Mouse (Mus musculus) kidney, postnatal 0 days (tissue): ENCODE results near the gene Ttc30a2. TPM values are rescaled to one million over a fixed set of nuclear protein-coding genes. Genes with fewer than 3 reads are reported as not detected.

ENCODE experiments used
- ATAC-seq: fragments of 200-750 bp; cut with Nextera tagmentation; replicated peaks from 2 replicates; pipeline ENCODE4 v1.8.0; 2017; ENCODE audit warnings: low read depth, moderate number of reproducible peaks, moderate TSS enrichment, moderate library complexity; ENCODE audit not compliant: low FRiP score
- DNase-seq: peaks from one replicate; pipeline ENCODE4 v3.0.0-alpha.2; 2016; ENCODE audit warnings: low spot score
- H3K27ac ChIP-seq: fragments of 300-500 bp; sonication (generic); 2 replicates; pipeline ENCODE4 v1.5.1; 2014; ENCODE audit warnings: mild to moderate bottlenecking
- H3K27me3 ChIP-seq: fragments of 300-500 bp; sonication (generic); 2 replicates; pipeline ENCODE4 v1.6.1; 2014; ENCODE audit warnings: low read length, mixed read lengths; ENCODE audit not compliant: insufficient read depth
- H3K36me3 ChIP-seq: fragments of 300-500 bp; sonication (generic); 2 replicates; pipeline ENCODE4 v1.6.1; 2014; ENCODE audit warnings: low read length, mixed read lengths; ENCODE audit not compliant: insufficient read depth
- H3K4me1 ChIP-seq: fragments of 300-500 bp; sonication (generic); replicated peaks from 2 replicates; pipeline ENCODE4 v1.6.1; 2014; ENCODE audit warnings: antibody characterized with exemption, low read length, mixed read lengths; ENCODE audit not compliant: insufficient read depth
- H3K4me2 ChIP-seq: fragments of 300-500 bp; sonication (generic); 2 replicates; pipeline ENCODE4 v1.6.1; 2014; ENCODE audit warnings: mild to moderate bottlenecking, low read length, moderate library complexity, mixed read lengths
- H3K4me3 ChIP-seq: fragments of 300-500 bp; sonication (generic); replicated peaks from 2 replicates; pipeline ENCODE4 v1.5.1; 2014; ENCODE audit warnings: low read depth, low read length
- H3K9ac ChIP-seq: fragments of 300-500 bp; sonication (generic); 2 replicates; pipeline ENCODE4 v1.6.1; 2014; ENCODE audit warnings: low read depth, low read length
- H3K9me3 ChIP-seq: fragments of 300-500 bp; sonication (generic); replicated peaks from 2 replicates; pipeline ENCODE4 v1.6.1; 2016; ENCODE audit warnings: low read length, inconsistent platforms, mixed read lengths
- CTCF ChIP-seq: IDR thresholded peaks from 2 replicates; pipeline ENCODE4 v1.5.1; 2016; ENCODE audit warnings: antibody characterized with exemption, low read depth, mild to moderate bottlenecking, moderate library complexity
- WGBS: fragments of 180-500 bp; shearing (Covaris S2); extraction: QIAGEN DNeasy Blood & Tissue Kit; methylation state at CpG from one replicate; pipeline ENCODE4 v1.1.7; 2014; 5-methylcytosine and 5-hydroxymethylcytosine counted together
- polyA plus RNA-seq: library from polyadenylated mRNA; unstranded; fragments of >200 nt; fragmentation: Nextera tagmentation; extraction: Ambion mirVana; gene quantifications from 2 replicates; pipeline ENCODE4 v1.2.1, GENCODE M21; 2015

Ttc30a2 gene
- polyA plus RNA-seq, 1 experiment from 2014 or later = 0.51 TPM

DNA sequence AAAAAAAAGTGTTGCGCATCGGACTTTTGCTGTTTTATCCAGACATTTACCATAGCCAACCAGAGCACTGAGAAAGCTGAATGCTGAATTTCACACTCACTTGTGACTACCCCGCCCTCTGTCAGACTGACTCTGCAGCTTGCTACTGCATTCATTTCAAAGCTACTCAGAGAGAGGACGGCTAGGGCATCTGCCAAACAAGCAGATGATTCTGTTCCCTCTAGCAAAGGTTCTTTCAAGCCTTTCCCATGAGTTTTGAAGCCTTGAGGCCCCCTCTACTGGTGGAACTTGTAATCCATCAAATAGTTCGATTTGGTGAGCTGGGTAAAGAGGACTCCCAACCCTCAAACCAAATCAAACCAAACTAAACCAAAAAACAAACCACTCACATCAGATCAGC lies 13.0 kb downstream of the Ttc30a2 start:
- peak; percentile 89 for DNase-seq
- peak overlapping the region; percentile 51 for H3K4me2 ChIP-seq
- no peaks in the 10 kb centered on the region for H3K36me3 ChIP-seq
- no peaks in the 10 kb centered on the region for H3K9me3 ChIP-seq
- peak overlapping the region; percentile 18; the same call in 1 of the 2 replicates for H3K4me3 ChIP-seq
- H3K9ac ChIP-seq = 0 out of 2 replicates have a peak overlapping the region, but pooled peaks have one; percentile 36
- peaks cover 15% of the 10 kb centered on the region for H3K4me1 ChIP-seq
- no peak overlapping the region for H3K27ac ChIP-seq
- TF ChIP-seq CTCF = peak; percentile 75
- ATAC-seq = no peak
- H3K27me3 ChIP-seq = no peaks in the 10 kb centered on the region
- WGBS = 17% methylated on average over 5 of the region's 5 CpGs

GRCm38 (mm10) chr2:75964512-75964911 lies 13.5 kb downstream of the Ttc30a2 start:
- Histone ChIP-seq H3K4me1 (peaks cover 16% of the 10 kb centered on the region), H3K4me3 (peak overlapping the region; percentile 18; the same call in 1 of the 2 replicates), H3K9ac (0 out of 2 replicates have a peak overlapping the region, but pooled peaks have one; percentile 36), H3K36me3 (no peaks in the 10 kb centered on the region), H3K9me3 (no peaks in the 10 kb centered on the region), H3K27ac (no peak overlapping the region), H3K27me3 (no peaks in the 10 kb centered on the region), H3K4me2 (peak overlapping the region; percentile 51)
- peak; percentile 87 for DNase-seq
- peak; percentile 75 for TF ChIP-seq CTCF
- 11% methylated on average over 14 of the region's 14 CpGs for WGBS
- ATAC-seq = no peak; the same call in 1 of the 2 replicates

- ATAC-seq (no peak), DNase-seq (no peak)
- 68% methylated on average over 5 of the region's 5 CpGs for WGBS
- Histone ChIP-seq H3K9me3 (no peaks in the 10 kb centered on the region), H3K27me3 (no peaks in the 10 kb centered on the region), H3K4me3 (no peak overlapping the region), H3K4me1 (peaks cover 20% of the 10 kb centered on the region), H3K36me3 (no peaks in the 10 kb centered on the region), H3K9ac (no peak overlapping the region), H3K4me2 (peak overlapping the region; percentile 51; the same call in 1 of the 2 replicates), H3K27ac (no peak overlapping the region)
- TF ChIP-seq CTCF = no peak
Observed at GRCm38 (mm10) chr2:75964051-75964450, 13.9 kb downstream of the Ttc30a2 start.

GRCm38 (mm10) chr2:75963211-75963840 lies 14.6 kb downstream of the Ttc30a2 start:
- no peak for ATAC-seq
- Histone ChIP-seq H3K9ac (0 out of 2 replicates have a peak overlapping the region, but pooled peaks have one; percentile 13), H3K36me3 (no peaks in the 10 kb centered on the region), H3K27me3 (no peaks in the 10 kb centered on the region), H3K9me3 (no peaks in the 10 kb centered on the region), H3K4me2 (no peak overlapping the region), H3K4me1 (peaks cover 21% of the 10 kb centered on the region), H3K4me3 (no peak overlapping the region), H3K27ac (no peak overlapping the region)
- TF ChIP-seq CTCF = no peak
- 77% methylated on average over 10 of the region's 10 CpGs for WGBS
- DNase-seq = no peak

- Histone ChIP-seq H3K4me3 (no peak overlapping the region), H3K36me3 (no peaks in the 10 kb centered on the region), H3K4me1 (peaks cover 21% of the 10 kb centered on the region), H3K9ac (no peak overlapping the region; the same call in 1 of the 2 replicates), H3K27ac (peak overlapping the region; percentile 15), H3K9me3 (no peaks in the 10 kb centered on the region), H3K27me3 (no peaks in the 10 kb centered on the region), H3K4me2 (peak overlapping the region; percentile 2; the same call in 1 of the 2 replicates)
- DNase-seq (peak; percentile 75), ATAC-seq (peak; percentile 45; the same call in 1 of the 2 replicates)
- TF ChIP-seq CTCF = peak; percentile 30; the same call in 1 of the 2 replicates
- 44% methylated on average over 15 of the region's 15 CpGs for WGBS
Observed at GRCm38 (mm10) chr2:75960366-75961330, 17.3 kb downstream of the Ttc30a2 start.

- no peak overlapping the region; the same call in 1 of the 2 replicates for H3K9ac ChIP-seq
- H3K4me1 ChIP-seq = peaks cover 21% of the 10 kb centered on the region
- H3K9me3 ChIP-seq = no peaks in the 10 kb centered on the region
- no peak for DNase-seq
- no peak for ATAC-seq
- peak overlapping the region; percentile 57 for H3K27ac ChIP-seq
- no peak for TF ChIP-seq CTCF
- WGBS = 24% methylated on average over 15 of the region's 15 CpGs
- H3K27me3 ChIP-seq = no peaks in the 10 kb centered on the region
- H3K4me2 ChIP-seq = peak overlapping the region; percentile 2; the same call in 1 of the 2 replicates
- H3K36me3 ChIP-seq = no peaks in the 10 kb centered on the region
- no peak overlapping the region for H3K4me3 ChIP-seq
Observed at GRCm38 (mm10) chr2:75959850-75960365, 18.1 kb downstream of the Ttc30a2 start.
